Mouse (Mus musculus): ENCODE results near the gene Taf11. TPM values are rescaled to one million over a fixed set of nuclear protein-coding genes. Genes with fewer than 3 reads are reported as not detected.
A peak's percentile ranks its signal among the peaks of the same experiment; 100 is the strongest.

The Taf11 gene
- polyA plus RNA-seq, 1 experiment from 2014 or later: 61.0 TPM

GRCm38 (mm10) chr17:27931826-27932225, 22.2 kb upstream of the Taf11 start:
- Histone ChIP-seq H3K27ac (ENCODE audit: low read depth, low read length) (no peak overlapping the region), H3K36me3 (ENCODE audit: control insufficient read depth, insufficient read depth, low read length) (no peaks in the 10 kb centered on the region), H3K9ac (ENCODE audit: low read depth, low read length) (no peak overlapping the region), H3K4me1 (replicated peaks; ENCODE audit: control insufficient read depth, insufficient read depth, low read length) (no peaks in the 10 kb centered on the region), H3K27me3 (replicated peaks; ENCODE audit: control insufficient read depth, insufficient read depth, low read length) (no peaks in the 10 kb centered on the region), H3K4me3 (ENCODE audit: low read depth, low read length) (no peak overlapping the region), H3K4me2 (no peak overlapping the region), H3K9me3 (ENCODE audit: control insufficient read depth, low read length) (no peaks in the 10 kb centered on the region)
- DNase-seq (ENCODE audit: low spot score) (no peak), ATAC-seq (replicated peaks; ENCODE audit: low FRiP score) (no peak)
- 80% methylated on average over 4 of the region's 4 CpGs for WGBS

- Histone ChIP-seq H3K9ac (ENCODE audit: low read depth, low read length) (no peak overlapping the region), H3K36me3 (ENCODE audit: control insufficient read depth, insufficient read depth, low read length) (no peaks in the 10 kb centered on the region), H3K9me3 (ENCODE audit: control insufficient read depth, low read length) (no peaks in the 10 kb centered on the region), H3K4me1 (replicated peaks; ENCODE audit: control insufficient read depth, insufficient read depth, low read length) (no peaks in the 10 kb centered on the region), H3K27me3 (replicated peaks; ENCODE audit: control insufficient read depth, insufficient read depth, low read length) (no peaks in the 10 kb centered on the region), H3K27ac (ENCODE audit: low read depth, low read length) (no peak overlapping the region), H3K4me3 (ENCODE audit: low read depth, low read length) (no peak overlapping the region), H3K4me2 (no peak overlapping the region)
- ATAC-seq (replicated peaks; ENCODE audit: low FRiP score) (no peak), DNase-seq (ENCODE audit: low spot score) (no peak)
- WGBS: 85% methylated on average over 5 of the region's 5 CpGs
Measured at GRCm38 (mm10) chr17:27930291-27930690, 20.6 kb upstream of the Taf11 start.

- no peak overlapping the region for H3K27ac ChIP-seq (ENCODE audit: low read depth, low read length)
- 79% methylated on average over 7 of the region's 7 CpGs for WGBS
- H3K4me1 ChIP-seq (replicated peaks; ENCODE audit: control insufficient read depth, insufficient read depth, low read length): no peaks in the 10 kb centered on the region
- no peak overlapping the region for H3K9ac ChIP-seq (ENCODE audit: low read depth, low read length)
- H3K4me3 ChIP-seq (ENCODE audit: low read depth, low read length): no peak overlapping the region
- no peaks in the 10 kb centered on the region for H3K36me3 ChIP-seq (ENCODE audit: control insufficient read depth, insufficient read depth, low read length)
- DNase-seq (ENCODE audit: low spot score) (no peak), ATAC-seq (replicated peaks; ENCODE audit: low FRiP score) (no peak)
- no peaks in the 10 kb centered on the region for H3K27me3 ChIP-seq (replicated peaks; ENCODE audit: control insufficient read depth, insufficient read depth, low read length)
- H3K4me2 ChIP-seq: no peak overlapping the region
- no peaks in the 10 kb centered on the region for H3K9me3 ChIP-seq (ENCODE audit: control insufficient read depth, low read length)
Measured at GRCm38 (mm10) chr17:27925504-27925903, 15.9 kb upstream of the Taf11 start.

GRCm38 (mm10) chr17:27925054-27925453, 15.4 kb upstream of the Taf11 start:
- H3K4me2 ChIP-seq: no peak overlapping the region
- H3K4me1 ChIP-seq (replicated peaks; ENCODE audit: control insufficient read depth, insufficient read depth, low read length): no peaks in the 10 kb centered on the region
- DNase-seq (ENCODE audit: low spot score) (no peak), ATAC-seq (replicated peaks; ENCODE audit: low FRiP score) (no peak)
- H3K4me3 ChIP-seq (ENCODE audit: low read depth, low read length): no peak overlapping the region
- H3K9ac ChIP-seq (ENCODE audit: low read depth, low read length): no peak overlapping the region
- no peak overlapping the region for H3K27ac ChIP-seq (ENCODE audit: low read depth, low read length)
- no peaks in the 10 kb centered on the region for H3K36me3 ChIP-seq (ENCODE audit: control insufficient read depth, insufficient read depth, low read length)
- no peaks in the 10 kb centered on the region for H3K27me3 ChIP-seq (replicated peaks; ENCODE audit: control insufficient read depth, insufficient read depth, low read length)
- WGBS: 86% methylated on average over 4 of the region's 4 CpGs
- no peaks in the 10 kb centered on the region for H3K9me3 ChIP-seq (ENCODE audit: control insufficient read depth, low read length)

DNA sequence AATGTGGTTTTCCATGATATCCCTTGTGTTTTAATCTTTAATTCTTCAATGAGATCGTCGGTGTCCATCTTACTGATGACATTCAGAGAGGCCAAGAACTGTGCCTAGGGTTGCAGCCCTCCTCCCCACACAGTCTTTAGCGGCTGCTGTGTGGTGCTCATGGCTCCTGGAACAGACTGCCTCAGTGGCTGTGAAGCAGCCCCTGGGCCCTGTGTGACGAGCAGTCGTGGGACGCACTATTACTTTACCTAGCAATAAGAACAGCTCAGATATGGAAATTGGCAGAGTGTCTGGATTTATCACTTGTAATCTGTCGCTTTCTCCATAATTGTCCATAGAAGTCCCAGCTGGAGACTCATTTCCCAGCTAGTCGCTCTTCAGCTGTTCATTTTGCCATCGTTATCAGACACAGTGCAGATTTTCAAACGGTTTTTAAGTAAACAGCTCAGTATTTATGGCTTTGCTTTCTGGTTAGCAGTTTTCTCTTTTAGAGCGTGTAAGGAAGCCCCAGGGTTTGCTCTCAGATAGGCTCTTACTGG, 12.6 kb upstream of the Taf11 start:
- DNase-seq (ENCODE audit: low spot score) (no peak), ATAC-seq (replicated peaks; ENCODE audit: low FRiP score) (no peak)
- WGBS: 85% methylated on average over 11 of the region's 11 CpGs

DNA sequence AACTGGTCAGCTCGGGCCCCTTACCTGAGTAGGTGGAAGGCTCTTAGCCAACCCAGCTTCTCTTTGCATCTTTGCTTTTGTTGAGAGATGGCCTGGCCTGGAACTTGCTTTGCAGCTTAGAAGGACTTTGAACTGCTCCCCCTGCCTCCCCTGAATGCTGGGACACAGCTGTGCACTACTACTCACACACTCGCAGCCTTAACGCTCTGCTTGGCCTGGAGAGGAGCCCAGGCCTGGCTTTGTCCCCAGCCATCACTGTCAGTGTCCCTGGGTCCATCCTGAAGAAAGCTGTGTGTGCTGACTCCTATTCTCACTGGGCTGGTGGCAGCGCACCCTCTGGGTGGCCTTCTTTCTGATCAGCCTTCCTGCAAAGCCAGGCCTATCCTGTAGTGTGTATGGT, 11.0 kb upstream of the Taf11 start:
- H3K27me3 ChIP-seq (replicated peaks; ENCODE audit: control insufficient read depth, insufficient read depth, low read length): no peaks in the 10 kb centered on the region
- no peak overlapping the region for H3K27ac ChIP-seq (ENCODE audit: low read depth, low read length)
- 0 out of 2 replicates have a peak, but pooled peaks cover 2% of the 10 kb centered on the region for H3K4me1 ChIP-seq (replicated peaks; ENCODE audit: control insufficient read depth, insufficient read depth, low read length)
- H3K36me3 ChIP-seq (ENCODE audit: control insufficient read depth, insufficient read depth, low read length): no peaks in the 10 kb centered on the region
- no peak overlapping the region for H3K4me3 ChIP-seq (ENCODE audit: low read depth, low read length)
- 77% methylated on average over 4 of the region's 4 CpGs for WGBS
- H3K9me3 ChIP-seq (ENCODE audit: control insufficient read depth, low read length): no peaks in the 10 kb centered on the region
- ATAC-seq (replicated peaks; ENCODE audit: low FRiP score) (no peak), DNase-seq (ENCODE audit: low spot score) (no peak)
- no peak overlapping the region for H3K9ac ChIP-seq (ENCODE audit: low read depth, low read length)
- H3K4me2 ChIP-seq: no peak overlapping the region

More for the DNA sequence above, 12.6 kb upstream of the Taf11 start:
- Histone ChIP-seq H3K27me3 (replicated peaks; ENCODE audit: control insufficient read depth, insufficient read depth, low read length) (no peaks in the 10 kb centered on the region), H3K4me2 (no peak overlapping the region), H3K36me3 (ENCODE audit: control insufficient read depth, insufficient read depth, low read length) (no peaks in the 10 kb centered on the region), H3K4me3 (ENCODE audit: low read depth, low read length) (no peak overlapping the region), H3K9me3 (ENCODE audit: control insufficient read depth, low read length) (no peaks in the 10 kb centered on the region), H3K9ac (ENCODE audit: low read depth, low read length) (no peak overlapping the region), H3K27ac (ENCODE audit: low read depth, low read length) (no peak overlapping the region), H3K4me1 (replicated peaks; ENCODE audit: control insufficient read depth, insufficient read depth, low read length) (0 out of 2 replicates have a peak, but pooled peaks cover 2% of the 10 kb centered on the region)

DNA sequence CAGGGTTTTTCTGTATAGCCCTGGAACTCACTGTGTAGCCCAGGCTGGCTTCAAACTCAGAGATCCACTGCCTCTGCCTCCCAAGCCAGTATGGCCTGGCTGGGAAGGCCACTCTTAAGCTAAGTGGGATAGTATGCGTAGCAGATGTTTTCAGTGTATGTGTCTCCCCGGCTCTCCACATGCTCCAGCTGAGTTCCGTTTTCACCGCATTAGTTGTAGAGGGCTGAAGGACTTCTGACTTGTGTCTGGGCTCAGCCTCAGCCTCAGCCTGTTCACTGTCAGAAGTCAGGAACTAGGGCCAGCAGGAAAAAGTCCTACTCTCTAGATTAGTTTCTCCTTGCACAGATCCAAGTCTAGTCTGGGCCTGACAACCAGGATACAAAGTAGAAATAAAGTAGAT, 6.7 kb upstream of the Taf11 start:
- Histone ChIP-seq H3K27me3 (replicated peaks; ENCODE audit: control insufficient read depth, insufficient read depth, low read length) (no peaks in the 10 kb centered on the region), H3K36me3 (ENCODE audit: control insufficient read depth, insufficient read depth, low read length) (no peaks in the 10 kb centered on the region), H3K27ac (ENCODE audit: low read depth, low read length) (no peak overlapping the region), H3K4me2 (no peak overlapping the region), H3K9ac (ENCODE audit: low read depth, low read length) (no peak overlapping the region), H3K4me3 (ENCODE audit: low read depth, low read length) (no peak overlapping the region), H3K4me1 (replicated peaks; ENCODE audit: control insufficient read depth, insufficient read depth, low read length) (0 out of 2 replicates have a peak, but pooled peaks cover 2% of the 10 kb centered on the region), H3K9me3 (ENCODE audit: control insufficient read depth, low read length) (no peaks in the 10 kb centered on the region)
- no peak for DNase-seq (ENCODE audit: low spot score)
- WGBS: 81% methylated on average over 4 of the region's 4 CpGs
- ATAC-seq (replicated peaks; ENCODE audit: low FRiP score): no peak

DNA sequence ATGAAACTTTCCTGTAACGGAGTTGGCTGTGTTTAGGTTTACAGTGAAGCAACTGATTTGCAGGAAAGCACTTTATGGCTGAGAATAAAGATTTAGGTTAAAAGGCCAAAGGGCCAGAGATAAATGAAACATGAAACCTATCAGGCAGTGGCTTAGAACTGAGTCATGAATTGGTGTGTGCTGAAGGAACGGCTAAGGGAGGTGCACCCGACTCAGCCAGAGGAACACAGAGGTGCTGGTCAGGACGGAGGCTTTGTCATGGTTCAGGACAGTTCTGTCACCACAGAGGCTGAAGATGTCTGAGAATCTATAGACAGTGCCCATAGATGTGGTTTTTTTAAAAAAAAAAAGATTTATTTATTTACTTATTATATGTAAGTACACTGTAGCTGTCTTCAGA, 5.1 kb upstream of the Taf11 start:
- Histone ChIP-seq H3K27ac (ENCODE audit: low read depth, low read length) (no peak overlapping the region), H3K4me2 (no peak overlapping the region), H3K36me3 (ENCODE audit: control insufficient read depth, insufficient read depth, low read length) (no peaks in the 10 kb centered on the region), H3K4me1 (replicated peaks; ENCODE audit: control insufficient read depth, insufficient read depth, low read length) (peaks cover 12% of the 10 kb centered on the region), H3K27me3 (replicated peaks; ENCODE audit: control insufficient read depth, insufficient read depth, low read length) (no peaks in the 10 kb centered on the region), H3K4me3 (ENCODE audit: low read depth, low read length) (no peak overlapping the region), H3K9ac (ENCODE audit: low read depth, low read length) (no peak overlapping the region), H3K9me3 (ENCODE audit: control insufficient read depth, low read length) (no peaks in the 10 kb centered on the region)
- DNase-seq (ENCODE audit: low spot score): no peak
- ATAC-seq (replicated peaks; ENCODE audit: low FRiP score): no peak
- WGBS: 70% methylated on average over 4 of the region's 4 CpGs

- Histone ChIP-seq H3K4me1 (replicated peaks; ENCODE audit: control insufficient read depth, insufficient read depth, low read length) (peaks cover 14% of the 10 kb centered on the region), H3K9me3 (ENCODE audit: control insufficient read depth, low read length) (no peaks in the 10 kb centered on the region), H3K27me3 (replicated peaks; ENCODE audit: control insufficient read depth, insufficient read depth, low read length) (no peaks in the 10 kb centered on the region), H3K27ac (ENCODE audit: low read depth, low read length) (no peak overlapping the region), H3K4me3 (ENCODE audit: low read depth, low read length) (no peak overlapping the region), H3K36me3 (ENCODE audit: control insufficient read depth, insufficient read depth, low read length) (no peaks in the 10 kb centered on the region), H3K4me2 (peak overlapping the region; percentile 88; the same call in 1 of the 2 replicates), H3K9ac (ENCODE audit: low read depth, low read length) (no peak overlapping the region)
- DNase-seq (ENCODE audit: low spot score) (no peak), ATAC-seq (replicated peaks; ENCODE audit: low FRiP score) (no peak)
- WGBS: 83% methylated on average over 7 of the region's 7 CpGs
Measured at GRCm38 (mm10) chr17:27911371-27911770, 1.7 kb upstream of the Taf11 start.

Data from liver, embryonic 11.5 days (tissue).